15 mouse cellular contexts compared by ENCODE assay signal in the genomic region with DNA sequence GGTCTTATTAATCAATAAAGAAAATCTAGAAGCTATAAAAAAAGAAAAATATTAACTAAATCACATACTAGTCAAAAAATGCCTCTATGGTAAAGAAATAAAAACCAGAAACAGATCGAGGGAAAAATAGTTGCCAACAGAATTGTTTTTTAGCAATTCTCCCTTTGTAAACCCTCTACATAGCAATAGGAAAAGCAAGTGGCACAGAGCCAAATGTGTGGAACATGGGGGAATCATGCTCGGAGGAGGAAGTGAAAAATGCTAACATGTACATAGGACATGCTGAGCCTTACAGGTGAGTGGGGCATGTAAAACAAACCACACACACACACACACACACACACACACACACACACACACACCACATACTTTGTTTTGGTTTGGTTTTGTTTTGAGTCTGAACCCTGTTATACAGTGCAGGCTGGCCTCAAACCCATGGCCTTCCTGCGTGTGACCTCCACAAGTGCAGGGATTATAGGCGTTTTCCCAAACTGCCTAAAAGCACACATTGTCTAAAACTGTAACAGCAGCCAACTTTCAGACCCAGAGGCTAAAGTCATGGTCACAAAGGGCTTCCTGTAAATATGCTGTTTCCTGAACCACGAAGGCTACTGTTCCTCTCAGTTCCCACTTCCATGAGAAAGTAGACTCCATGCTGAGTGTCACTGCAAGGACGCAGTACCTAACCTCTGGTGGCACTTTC. TPM values are rescaled to one million over a fixed set of nuclear protein-coding genes. Genes with fewer than 3 reads are reported as not detected.
DNase-seq lines count a peak whose midpoint lies in the region; ATAC-seq and TF ChIP-seq lines count a peak whose summit lies in the region.
"Had no signal": no experiment of that assay in that cellular context is flagged by ENCODE, and none has a peak within 500 bp of the region (broad histone marks: within the 10 kb centered on the region; RNA-seq: fewer than 3 reads in every experiment).

No protein-coding gene starts in this region.

- TF ChIP-seq CTCF in forebrain, postnatal 0 days (IDR thresholded peaks at IDR 0.05; ENCODE audit: low read depth) = no peak

- DNase-seq in forebrain, postnatal 0 days = peak; percentile 36
- DNase-seq in forebrain, embryonic 10.5 days (ENCODE audit: extremely low spot score, low spot score) = no peak
- peak; percentile 21 for DNase-seq in kidney, adult 9 months
- DNase-seq in kidney, adult 18-20 months = no peak
- DNase-seq in midbrain, embryonic 11.5 days (ENCODE audit: low spot score, missing footprints) = peak; percentile 79
- DNase-seq in kidney, postnatal 14 days = peak; percentile 21
- no peak for DNase-seq in right cerebral cortex, postnatal 25 days
- DNase-seq: adrenal gland, postnatal 10 days; gastrocnemius, postnatal 10 days; right cerebral cortex, postnatal 14 days had no signal

- H3K4me3 ChIP-seq in forebrain, postnatal 0 days (ENCODE audit: low read depth, low read length) = no peak overlapping the region
- H3K4me3 ChIP-seq in forebrain, embryonic 10.5 days = no peak overlapping the region
- no peak overlapping the region for H3K4me3 ChIP-seq in midbrain, embryonic 11.5 days (ENCODE audit: low read depth, low read length)
- H3K4me3 ChIP-seq in midbrain, embryonic 16.5 days (ENCODE audit: low read depth, low read length) = no peak overlapping the region
- H3K4me3 ChIP-seq: erythroblast, embryonic 14.5 days; heart, embryonic 13.5 days; liver, embryonic 15.5 days had no signal

- ATAC-seq in forebrain, postnatal 0 days = no peak
- ATAC-seq in midbrain, embryonic 11.5 days (ENCODE audit: low FRiP score) = no peak
- ATAC-seq in midbrain, embryonic 16.5 days = no peak

- H3K9ac ChIP-seq in forebrain, postnatal 0 days = no peak overlapping the region
- no peak overlapping the region for H3K9ac ChIP-seq in midbrain, embryonic 11.5 days (ENCODE audit: low read length)
- H3K9ac ChIP-seq in midbrain, embryonic 16.5 days (ENCODE audit: low read depth, low read length) = no peak overlapping the region
- H3K9ac ChIP-seq: heart, embryonic 13.5 days; liver, embryonic 15.5 days had no signal

- H3K4me1 ChIP-seq in forebrain, postnatal 0 days (ENCODE audit: insufficient read depth) = no peaks in the 10 kb centered on the region
- H3K4me1 ChIP-seq in forebrain, embryonic 10.5 days = no peaks in the 10 kb centered on the region
- H3K4me1 ChIP-seq in midbrain, embryonic 11.5 days (ENCODE audit: control insufficient read depth, insufficient read depth, low read length) = no peaks in the 10 kb centered on the region
- no peaks in the 10 kb centered on the region for H3K4me1 ChIP-seq in midbrain, embryonic 16.5 days (ENCODE audit: control insufficient read depth, insufficient read depth, low read length)
- H3K4me1 ChIP-seq: heart, embryonic 13.5 days; liver, embryonic 15.5 days had no signal

- H3K36me3 ChIP-seq in forebrain, postnatal 0 days (ENCODE audit: insufficient read depth) = no peaks in the 10 kb centered on the region
- no peaks in the 10 kb centered on the region for H3K36me3 ChIP-seq in forebrain, embryonic 10.5 days (replicated peaks)
- no peaks in the 10 kb centered on the region for H3K36me3 ChIP-seq in midbrain, embryonic 11.5 days (ENCODE audit: control insufficient read depth, insufficient read depth, low read length)
- H3K36me3 ChIP-seq in midbrain, embryonic 16.5 days (ENCODE audit: control insufficient read depth, insufficient read depth, low read length) = no peaks in the 10 kb centered on the region
- H3K36me3 ChIP-seq: heart, embryonic 13.5 days; liver, embryonic 15.5 days had no signal

- H3K9me3 ChIP-seq in forebrain, postnatal 0 days (ENCODE audit: low read length) = no peaks in the 10 kb centered on the region
- H3K9me3 ChIP-seq in forebrain, embryonic 10.5 days = no peaks in the 10 kb centered on the region
- H3K9me3 ChIP-seq in midbrain, embryonic 11.5 days (ENCODE audit: control insufficient read depth, low read length) = no peaks in the 10 kb centered on the region
- H3K9me3 ChIP-seq in midbrain, embryonic 16.5 days (replicated peaks; ENCODE audit: control insufficient read depth, low read length, poor library complexity, severe bottlenecking) = no peaks in the 10 kb centered on the region
- H3K9me3 ChIP-seq: heart, embryonic 13.5 days; liver, embryonic 15.5 days had no signal

- no peak overlapping the region for H3K4me2 ChIP-seq in forebrain, postnatal 0 days (ENCODE audit: low read depth)
- no peak overlapping the region for H3K4me2 ChIP-seq in midbrain, embryonic 11.5 days
- H3K4me2 ChIP-seq in midbrain, embryonic 16.5 days (ENCODE audit: low read length) = no peak overlapping the region
- H3K4me2 ChIP-seq: heart, embryonic 13.5 days; liver, embryonic 15.5 days had no signal

- no peak overlapping the region for H3K27ac ChIP-seq in forebrain, postnatal 0 days (ENCODE audit: low read depth, low read length)
- H3K27ac ChIP-seq in forebrain, embryonic 10.5 days = no peak overlapping the region
- no peak overlapping the region for H3K27ac ChIP-seq in midbrain, embryonic 11.5 days (ENCODE audit: low read depth, low read length)
- H3K27ac ChIP-seq in midbrain, embryonic 16.5 days (ENCODE audit: low read length) = no peak overlapping the region
- H3K27ac ChIP-seq: heart, embryonic 13.5 days; liver, embryonic 15.5 days had no signal

- WGBS in forebrain, postnatal 0 days = 53% methylated on average over 6 of the region's 6 CpGs
- 79% methylated on average over 6 of the region's 6 CpGs for WGBS in forebrain, embryonic 10.5 days
- 79% methylated on average over 6 of the region's 6 CpGs for WGBS in midbrain, embryonic 11.5 days
- 74% methylated on average over 6 of the region's 6 CpGs for WGBS in midbrain, embryonic 16.5 days

- H3K27me3 ChIP-seq in forebrain, postnatal 0 days (ENCODE audit: insufficient read depth, low read length) = no peaks in the 10 kb centered on the region
- no peaks in the 10 kb centered on the region for H3K27me3 ChIP-seq in forebrain, embryonic 10.5 days (ENCODE audit: poor library complexity, severe bottlenecking)
- no peaks in the 10 kb centered on the region for H3K27me3 ChIP-seq in midbrain, embryonic 11.5 days (ENCODE audit: control insufficient read depth, insufficient read depth, low read length)
- no peaks in the 10 kb centered on the region for H3K27me3 ChIP-seq in midbrain, embryonic 16.5 days (ENCODE audit: control insufficient read depth, insufficient read depth, low read depth, low read length)
- H3K27me3 ChIP-seq: heart, embryonic 13.5 days; liver, embryonic 15.5 days had no signal

RNA-seq across cellular contexts. Expression of a gene that starts 27.4 kb away (rescaled TPM):
- 4.7 and 9.8 TPM in 2 replicates for total RNA-seq in forebrain, postnatal 0 days (2014; rRNA removed)
- polyA plus RNA-seq in forebrain, postnatal 0 days (2015; fragmentation: Nextera tagmentation; extraction: Ambion mirVana) = 3.2 and 4.8 TPM in 2 replicates
- 1.0 and 1.3 TPM in 2 replicates for polyA plus RNA-seq in forebrain, embryonic 10.5 days (2016; fragmentation: Nextera tagmentation; extraction: Ambion mirVana)
- polyA plus RNA-seq in midbrain, embryonic 11.5 days (2014; fragmentation: Nextera tagmentation; extraction: Ambion mirVana) = 0.32 and 0.52 TPM in 2 replicates
- polyA plus RNA-seq in midbrain, embryonic 16.5 days (2015; fragmentation: Nextera tagmentation; extraction: Ambion mirVana) = 1.9 and 3.1 TPM in 2 replicates
- total RNA-seq: monocyte, adult 5-6 weeks had no signal

Comparison
In these comparisons a context has a peak if more than half of its experiments do, and no peak if none do; other contexts are left out.
1. DNase-seq: peak in forebrain, postnatal 0 days (single experiment), kidney, adult 9 months (single experiment), midbrain, embryonic 11.5 days (single experiment) and kidney, postnatal 14 days (single experiment); none in forebrain, embryonic 10.5 days (single experiment), kidney, adult 18-20 months (single experiment) and right cerebral cortex, postnatal 25 days (single experiment).